Mouse (Mus musculus) regulatory T cell (primary cell): ENCODE data around the gene Akt3.

Source experiments
- in situ Hi-C: fragments of 300-600 bp; cut with MboI, MseI; formaldehyde crosslinking; loops from one replicate; pipeline ENCODE4 v1.15.1; 2025; ENCODE audit warnings: high pct_unique_total_duplicates

The Akt3 gene

DNA sequence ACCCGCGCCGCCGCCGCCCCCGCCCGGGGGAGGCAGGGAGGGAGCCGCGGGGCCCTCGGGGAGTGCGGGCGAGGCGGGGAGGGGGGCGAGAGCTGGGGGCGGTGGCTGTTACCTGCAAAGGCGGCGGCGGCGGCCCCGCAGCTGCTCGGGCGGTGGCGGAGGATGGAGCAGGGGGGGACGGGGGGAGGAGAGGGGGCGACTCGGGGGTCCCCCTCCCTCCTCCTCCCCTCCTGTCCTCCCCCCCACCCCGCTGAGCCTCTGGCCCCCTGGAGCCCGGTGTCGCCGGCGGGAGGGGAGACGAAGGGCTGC is at the start of gene Akt3:
TSS of gene Akt3 (minus strand) at position 170 of the 309 bp plus-strand sequence.
- in situ Hi-C loops = no loop called here

GRCm38 (mm10) chr1:177307549-177307948 is 49.5 kb upstream of the Akt3 start:
- in situ Hi-C loops = no loop called here

- in situ Hi-C loops = no loop called here
Measured at GRCm38 (mm10) chr1:177298231-177298630, 40.2 kb upstream of the Akt3 start.

GRCm38 (mm10) chr1:177286764-177287163 is 28.8 kb upstream of the Akt3 start:
- in situ Hi-C loops = loop anchor here (10.0 kb wide), 1 partner anchor 388 kb away; no protein-coding TSS in a partner anchor

GRCm38 (mm10) chr1:177281925-177282324 is 23.9 kb upstream of the Akt3 start:
- in situ Hi-C loops = loop anchor here (10.0 kb wide), 1 partner anchor 393 kb away; no protein-coding TSS in a partner anchor

GRCm38 (mm10) chr1:177277361-177277760 is 19.4 kb upstream of the Akt3 start:
- in situ Hi-C loops = no loop called here

- in situ Hi-C loops = loop anchor here (10.0 kb wide), 1 partner anchor 1087 kb away; no protein-coding TSS in a partner anchor
Measured at GRCm38 (mm10) chr1:177267645-177268044, 9.6 kb upstream of the Akt3 start.

GRCm38 (mm10) chr1:177262926-177263325 is 4.9 kb upstream of the Akt3 start:
- in situ Hi-C loops = loop anchor here (10.0 kb wide), 1 partner anchor 1092 kb away; no protein-coding TSS in a partner anchor

- in situ Hi-C loops = loop anchor here (10.0 kb wide), 1 partner anchor 1094 kb away; no protein-coding TSS in a partner anchor
Measured at GRCm38 (mm10) chr1:177260796-177261195, 2.8 kb upstream of the Akt3 start.

GRCm38 (mm10) chr1:177259038-177259600 is 1.1 kb upstream of the Akt3 start:
- in situ Hi-C loops = no loop called here

DNA sequence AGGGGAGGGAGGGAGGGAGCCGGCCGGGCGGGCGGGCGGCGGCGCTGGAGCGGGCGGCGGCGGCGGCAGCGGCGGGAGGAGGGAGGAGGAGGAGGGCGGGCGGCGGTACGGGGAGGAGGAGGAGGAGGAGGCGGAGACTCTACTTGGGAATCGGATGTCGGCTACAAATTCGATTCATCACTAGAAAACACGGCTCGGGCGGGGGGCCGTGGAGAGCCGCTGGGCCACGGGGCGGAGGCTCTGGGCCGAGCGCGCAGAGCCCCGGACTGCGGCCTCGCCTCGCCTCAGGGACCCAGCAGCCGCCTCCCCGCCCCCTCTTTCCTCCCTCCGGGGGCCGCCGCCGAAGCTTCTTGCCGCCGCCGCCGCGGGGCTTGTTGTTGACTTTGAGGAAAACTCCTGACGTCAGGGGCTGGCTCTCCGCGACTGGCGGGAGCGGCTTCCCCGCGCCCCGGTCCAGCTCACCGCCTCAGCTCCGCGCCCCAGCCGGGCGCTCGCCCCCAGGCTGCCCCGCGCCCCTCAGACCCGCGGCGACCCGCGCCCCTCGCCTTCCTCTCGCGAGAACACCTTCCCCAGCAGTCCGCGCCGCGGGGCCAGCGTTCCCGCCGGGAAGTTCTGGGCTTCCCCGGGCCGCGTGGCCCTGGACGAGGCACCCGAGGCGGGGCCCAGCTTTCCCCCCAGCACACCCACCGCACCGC is 487 bp upstream of the Akt3 start:
- in situ Hi-C loops = no loop called here

GRCm38 (mm10) chr1:177257178-177258033 is 597 bp downstream of the Akt3 start:
- in situ Hi-C loops = no loop called here

DNA sequence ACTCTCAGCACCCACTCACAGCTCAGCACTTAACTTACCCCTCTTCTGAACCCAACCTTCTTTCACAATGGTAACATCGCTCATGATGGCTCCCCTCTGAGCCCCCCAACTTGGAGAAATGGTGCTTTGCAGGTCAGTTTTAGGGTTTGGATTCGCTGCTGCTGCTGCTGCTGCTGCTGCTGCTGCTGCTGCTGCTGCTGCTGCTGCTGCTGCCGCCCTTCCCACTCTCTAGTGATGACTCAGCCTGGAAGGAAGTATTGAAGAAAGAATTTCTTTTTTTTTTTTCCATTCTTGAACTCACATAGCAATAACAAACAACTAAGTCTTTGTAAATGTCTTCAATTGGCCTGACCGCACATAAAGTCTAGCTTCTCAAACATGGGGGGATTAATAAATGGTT is 9.4 kb downstream of the Akt3 start:
- in situ Hi-C loops = no loop called here

GRCm38 (mm10) chr1:177238368-177238767 is 19.6 kb downstream of the Akt3 start:
- in situ Hi-C loops = no loop called here

DNA sequence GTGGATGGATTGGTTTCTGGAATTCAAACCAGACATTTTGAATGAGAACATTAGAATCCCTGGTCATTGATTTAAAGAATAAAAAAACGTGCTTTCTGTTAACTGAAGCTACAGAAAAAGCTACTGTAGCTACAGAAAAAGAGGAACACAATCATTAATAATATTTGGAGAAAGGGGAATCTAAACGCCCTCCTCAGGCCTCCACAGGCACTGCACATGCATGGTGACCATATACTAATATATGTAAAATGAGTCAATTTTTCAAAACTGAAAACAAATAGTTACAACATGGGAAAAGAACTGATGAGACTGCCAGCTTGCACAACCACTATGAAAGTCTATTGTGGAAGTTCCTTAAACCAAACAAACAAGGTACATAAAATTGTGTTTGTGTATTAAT is 21.3 kb downstream of the Akt3 start:
- in situ Hi-C loops = no loop called here

DNA sequence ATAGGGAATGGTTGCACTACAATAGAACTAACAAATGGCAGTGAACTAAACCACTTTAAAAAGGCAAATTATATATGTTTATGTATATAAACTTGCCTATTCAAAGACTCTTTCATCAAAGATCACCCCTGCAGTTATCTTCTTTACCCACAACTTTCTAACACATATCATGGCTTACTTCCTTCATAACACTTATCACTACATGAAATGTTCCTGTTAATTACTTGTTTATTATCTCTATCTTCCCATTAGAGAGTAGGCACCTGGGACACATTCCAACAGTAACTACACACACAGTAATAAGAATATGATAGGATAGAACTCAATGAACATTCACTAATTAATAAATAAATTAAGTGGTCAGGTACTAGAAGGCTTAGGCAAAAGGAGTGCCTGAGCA is 21.8 kb downstream of the Akt3 start:
- in situ Hi-C loops = no loop called here

GRCm38 (mm10) chr1:177234462-177234861 is 23.5 kb downstream of the Akt3 start:
- in situ Hi-C loops = no loop called here

DNA sequence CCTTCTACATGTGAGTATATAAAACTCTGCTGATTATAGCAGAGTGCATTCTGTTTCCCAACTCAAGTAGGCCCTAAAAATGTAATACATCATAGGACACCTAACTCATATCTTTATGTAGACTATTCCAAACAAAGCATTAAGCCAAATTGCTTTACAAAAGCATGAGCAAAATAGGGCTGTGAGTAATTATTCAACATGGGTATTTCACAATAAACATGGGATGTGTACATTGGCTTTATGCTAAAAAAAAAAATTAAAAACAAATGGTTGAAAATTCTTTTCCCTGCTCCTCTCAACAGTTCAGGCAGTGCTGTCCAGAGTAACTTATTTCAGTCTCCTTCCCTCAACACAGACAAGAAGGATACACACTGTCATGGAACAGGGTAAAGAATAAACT is 26.9 kb downstream of the Akt3 start:
- in situ Hi-C loops = no loop called here

GRCm38 (mm10) chr1:177198978-177199377 is 59.0 kb downstream of the Akt3 start:
- in situ Hi-C loops = loop anchor here (5.0 to 25.0 kb wide), 2 partner anchors 462 to 488 kb away; no protein-coding TSS in a partner anchor

- in situ Hi-C loops = loop anchor here (5.0 to 25.0 kb wide), 2 partner anchors 458 to 492 kb away; no protein-coding TSS in a partner anchor
Measured at GRCm38 (mm10) chr1:177195224-177195623, 62.8 kb downstream of the Akt3 start.

DNA sequence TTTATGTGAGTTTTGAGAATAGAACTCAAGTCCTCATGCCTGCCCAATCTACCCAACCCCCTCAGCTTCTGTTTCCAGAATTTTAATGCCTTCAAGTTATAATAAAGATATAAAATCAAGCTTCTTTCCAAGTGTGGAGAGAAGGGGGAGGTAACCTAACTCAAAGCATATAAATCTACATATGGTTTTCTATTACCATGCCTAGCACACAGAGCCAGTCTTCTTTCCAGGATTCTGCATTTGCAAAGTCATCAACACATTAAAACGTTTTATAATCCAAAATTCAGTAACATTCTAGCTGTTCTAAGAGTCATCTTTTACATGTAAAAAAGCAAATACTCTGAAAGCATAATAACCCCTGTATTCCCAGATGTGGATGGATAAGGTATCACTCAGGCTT is 63.7 kb downstream of the Akt3 start:
- in situ Hi-C loops = loop anchor here (25.0 kb wide), 1 partner anchor 457 kb away; no protein-coding TSS in a partner anchor

GRCm38 (mm10) chr1:177191623-177192022 is 66.4 kb downstream of the Akt3 start:
- in situ Hi-C loops = loop anchor here (25.0 kb wide), 1 partner anchor 454 kb away; no protein-coding TSS in a partner anchor
